Mouse (Mus musculus) CH12.LX (cell line): ENCODE measurements at regions not wholly inside any gene's neighbourhood (a gene's known extent, or its start where the extent isn't known, plus 50 kb on each side); places are given as distances from the start of the nearest gene placed in this dataset.

Experiments used
- DNase-seq: peaks from one replicate; pipeline ENCODE4 v3.0.0-alpha.2; 2013; ENCODE audit errors: extremely low read depth
- H3K27ac ChIP-seq: 2 replicates; pipeline ENCODE4 v1.5.1; 2012; ENCODE audit warnings: low read depth, mild to moderate bottlenecking, control low read depth, moderate library complexity; ENCODE audit not compliant: insufficient read depth
- H3K27me3 ChIP-seq: replicated peaks from 2 replicates; pipeline ENCODE3; 2012; ENCODE audit warnings: inconsistent platforms
- H3K36me3 ChIP-seq, 2 experiments: replicated peaks in 1 of 2; 2 replicates each; pipeline versions ENCODE3 to v1.6.1; 2012; ENCODE audit warnings: inconsistent platforms in 1 of 2, low read length in 1 of 2, mild to moderate bottlenecking in 1 of 2, mixed read lengths in 1 of 2, moderate library complexity in 1 of 2; ENCODE audit not compliant: control insufficient read depth in 1 of 2, insufficient read depth in 1 of 2
- H3K4me1 ChIP-seq, 2 experiments: 2 replicates each; pipeline ENCODE4 v1.6.1; 2012; ENCODE audit warnings: inconsistent platforms in 1 of 2, moderate library complexity in 1 of 2; ENCODE audit not compliant: insufficient read depth in 2 of 2, control insufficient read depth in 1 of 2
- H3K4me2 ChIP-seq: 2 replicates; pipeline ENCODE4 v1.6.1; 2012; ENCODE audit warnings: low read depth, mild to moderate bottlenecking, control low read depth; ENCODE audit not compliant: poor library complexity, insufficient read depth, severe bottlenecking
- H3K4me3 ChIP-seq, 3 experiments: fragments of 150-350 bp in 1 of 3; sonication (generic) in 1 of 3; replicated peaks in 1 of 3; 2 replicates each; pipeline versions ENCODE3 to v1.5.1; 2011 to 2012; ENCODE audit warnings: low read depth in 2 of 3, low read length in 2 of 3, mild to moderate bottlenecking in 2 of 3, moderate library complexity in 2 of 3, control low read depth in 1 of 3, improper control_type of control experiment in 1 of 3, inconsistent platforms in 1 of 3, mixed read lengths in 1 of 3; ENCODE audit not compliant: poor library complexity in 1 of 3
- H3K79me2 ChIP-seq: replicated peaks from 2 replicates; pipeline ENCODE4 v1.6.1; 2012; ENCODE audit warnings: mild to moderate bottlenecking, moderate library complexity; ENCODE audit not compliant: control insufficient read depth, poor library complexity, insufficient read depth, severe bottlenecking; ENCODE audit errors: extremely low read depth
- H3K9ac ChIP-seq: 2 replicates; pipeline ENCODE4 v1.6.1; 2012; ENCODE audit warnings: low read depth, mild to moderate bottlenecking, control low read depth, moderate library complexity; ENCODE audit not compliant: insufficient read depth
- H3K9me3 ChIP-seq: replicated peaks from 2 replicates; pipeline ENCODE3; 2012; ENCODE audit warnings: low read length, inconsistent platforms, mixed read lengths
- CHD2 ChIP-seq: IDR thresholded peaks from 2 replicates; pipeline ENCODE4 v1.6.1; 2011; ENCODE audit warnings: low read length, improper control_type of control experiment
- ELF1 ChIP-seq: IDR thresholded peaks from 2 replicates; pipeline ENCODE4 v1.6.1; 2014; ENCODE audit warnings: low read depth, mild to moderate bottlenecking, inconsistent platforms, low read length, improper control_type of control experiment
- ETS1 ChIP-seq: conservative IDR thresholded peaks from 2 replicates; pipeline ENCODE4 v1.6.1; 2012; ENCODE audit warnings: low read depth, mild to moderate bottlenecking, inconsistent platforms, low read length, improper control_type of control experiment, moderate library complexity
- GABPA ChIP-seq: IDR thresholded peaks from 2 replicates; pipeline ENCODE4 v1.6.1; 2012; ENCODE audit warnings: low read depth, low read length, improper control_type of control experiment, inconsistent platforms; ENCODE audit not compliant: insufficient replicate concordance
- HCFC1 ChIP-seq: IDR thresholded peaks from 2 replicates; pipeline ENCODE4 v1.6.1; 2012; ENCODE audit warnings: low read depth, mild to moderate bottlenecking, inconsistent platforms, low read length, improper control_type of control experiment
- IRF4 ChIP-seq: IDR thresholded peaks from 2 replicates; pipeline ENCODE4 v1.6.1; 2014; ENCODE audit warnings: low read depth, mild to moderate bottlenecking, inconsistent platforms, low read length, improper control_type of control experiment
- JUND ChIP-seq: conservative IDR thresholded peaks from 2 replicates; pipeline ENCODE4 v1.6.1; 2011; ENCODE audit warnings: low read depth, low read length, improper control_type of control experiment
- MAFK ChIP-seq: IDR thresholded peaks from 2 replicates; pipeline ENCODE4 v1.6.1; 2011; ENCODE audit warnings: low read length, improper control_type of control experiment; ENCODE audit not compliant: insufficient replicate concordance
- MAX ChIP-seq: IDR thresholded peaks from 2 replicates; pipeline ENCODE4 v1.6.1; 2011; ENCODE audit warnings: low read length, improper control_type of control experiment
- MEF2A ChIP-seq: IDR thresholded peaks from 2 replicates; pipeline ENCODE4 v1.6.1; 2014; ENCODE audit warnings: low read depth, mild to moderate bottlenecking, inconsistent platforms, low read length, improper control_type of control experiment, borderline replicate concordance
- MYC ChIP-seq: IDR thresholded peaks from 2 replicates; pipeline ENCODE4 v1.6.1; 2011; ENCODE audit warnings: low read depth, mild to moderate bottlenecking, improper control_type of control experiment, low read length
- NELFE ChIP-seq: IDR thresholded peaks from 2 replicates; pipeline ENCODE4 v1.6.1; 2011; ENCODE audit warnings: low read depth, low read length, improper control_type of control experiment
- NRF1 ChIP-seq: IDR thresholded peaks from 2 replicates; pipeline ENCODE4 v1.6.1; 2014; ENCODE audit warnings: low read depth, mild to moderate bottlenecking, inconsistent platforms, low read length, improper control_type of control experiment, moderate library complexity
- POLR2A ChIP-seq: IDR thresholded peaks from 2 replicates; pipeline ENCODE4 v1.6.1; 2011; ENCODE audit warnings: low read depth, mild to moderate bottlenecking, improper control_type of control experiment, low read length
- POLR2AphosphoS2 ChIP-seq: IDR thresholded peaks from 2 replicates; pipeline ENCODE4 v1.6.1; 2011; ENCODE audit warnings: low read depth, low read length, improper control_type of control experiment
- RCOR1 ChIP-seq: conservative IDR thresholded peaks from 2 replicates; pipeline ENCODE4 v1.6.1; 2012; ENCODE audit warnings: low read depth, mild to moderate bottlenecking, inconsistent platforms, low read length, improper control_type of control experiment
- SIN3A ChIP-seq: IDR thresholded peaks from 2 replicates; pipeline ENCODE4 v1.6.1; 2012; ENCODE audit warnings: low read length, improper control_type of control experiment, inconsistent platforms
- SMC3 ChIP-seq: IDR thresholded peaks from 2 replicates; pipeline ENCODE4 v1.6.1; 2011; ENCODE audit warnings: low read depth, low read length, improper control_type of control experiment
- TBP ChIP-seq: conservative IDR thresholded peaks from 2 replicates; pipeline ENCODE4 v1.6.1; 2011; ENCODE audit warnings: low read depth, low read length, improper control_type of control experiment
- UBTF ChIP-seq: IDR thresholded peaks from 2 replicates; pipeline ENCODE4 v1.6.1; 2012; ENCODE audit warnings: low read depth, mild to moderate bottlenecking, inconsistent platforms, low read length, improper control_type of control experiment, moderate library complexity
- ZNF384 ChIP-seq: IDR thresholded peaks from 2 replicates; pipeline ENCODE4 v1.6.1; 2012; ENCODE audit warnings: low read depth, low read length, improper control_type of control experiment, inconsistent platforms
- dilution Hi-C: fragments of 300-500 bp; cut with MboI; formaldehyde crosslinking; loops from 2 replicates; pipeline ENCODE4 v1.14.3; 2020; ENCODE audit warnings: low sequenced_read_pairs; ENCODE audit not compliant: extremely low pct_unique_long_range_greater_than_20kb, extremely low pct_ligation_motif_present
- in situ Hi-C: fragments of 300-500 bp; cut with MboI; formaldehyde crosslinking; loops from 3 replicates; pipeline ENCODE4 v1.14.3; 2019; ENCODE audit warnings: low sequenced_read_pairs, low pct_ligation_motif_present, low pct_unique_long_range_greater_than_20kb, mixed read lengths

DNA sequence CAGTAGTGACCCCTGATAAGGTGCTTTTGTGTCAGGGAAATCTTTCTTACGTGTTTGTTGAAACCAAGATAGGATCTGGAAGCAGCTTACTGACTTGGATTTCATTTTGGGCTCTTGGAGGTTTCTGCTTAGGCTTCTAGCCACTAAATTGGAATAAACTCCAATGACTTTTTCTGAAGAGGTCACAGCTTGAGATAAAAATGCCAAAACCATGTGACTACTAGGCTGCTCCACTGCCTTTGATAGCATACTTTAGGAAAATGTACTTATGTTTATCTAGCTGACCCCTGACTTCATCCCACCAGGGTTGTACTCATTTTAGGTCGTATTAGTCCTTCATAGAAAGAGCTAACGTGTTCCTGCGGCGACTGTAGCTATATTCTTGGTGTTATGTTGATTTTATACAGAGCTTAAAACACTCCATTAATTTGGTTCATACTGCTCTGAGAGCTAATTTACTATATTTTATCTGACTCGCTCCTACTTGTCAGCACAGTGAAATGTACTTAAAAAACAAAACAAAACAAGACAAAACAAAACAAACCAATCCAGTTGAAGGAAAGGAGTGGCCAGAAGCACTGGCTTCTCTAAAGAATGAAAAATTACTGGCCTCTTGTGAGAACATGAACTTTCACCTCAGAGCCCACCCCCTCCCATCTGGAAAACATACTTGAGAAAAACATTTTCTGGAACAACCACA lies 168.5 kb upstream of the Pbx1 start:
- H3K4me1 ChIP-seq, result no peaks in the 10 kb centered on the region
- H3K9ac ChIP-seq, result no peak overlapping the region
- H3K27me3 ChIP-seq, result no peaks in the 10 kb centered on the region
- H3K4me2 ChIP-seq, result no peak overlapping the region
- peaks cover 47% of the 10 kb centered on the region for H3K9me3 ChIP-seq
- TF ChIP-seq POLR2A (no peak), TBP (no peak), JUND (no peak), MYC (no peak), MAX (no peak), ZNF384 (no peak), ETS1 (no peak), SIN3A (no peak), IRF4 (no peak), MAFK (no peak), UBTF (no peak), NELFE (no peak), ELF1 (no peak), MEF2A (no peak), SMC3 (no peak), GABPA (no peak), RCOR1 (no peak), NRF1 (no peak), POLR2AphosphoS2 (no peak), CHD2 (no peak)
- H3K79me2 ChIP-seq, result no peaks in the 10 kb centered on the region; the same call in 1 of the 2 replicates
- dilution Hi-C loops (no loop called here), in situ Hi-C loops (no loop called here)
- no peak overlapping the region for H3K27ac ChIP-seq
- no peaks in the 10 kb centered on the region for H3K36me3 ChIP-seq
- no peak overlapping the region for H3K4me3 ChIP-seq
- no peak for DNase-seq

DNA sequence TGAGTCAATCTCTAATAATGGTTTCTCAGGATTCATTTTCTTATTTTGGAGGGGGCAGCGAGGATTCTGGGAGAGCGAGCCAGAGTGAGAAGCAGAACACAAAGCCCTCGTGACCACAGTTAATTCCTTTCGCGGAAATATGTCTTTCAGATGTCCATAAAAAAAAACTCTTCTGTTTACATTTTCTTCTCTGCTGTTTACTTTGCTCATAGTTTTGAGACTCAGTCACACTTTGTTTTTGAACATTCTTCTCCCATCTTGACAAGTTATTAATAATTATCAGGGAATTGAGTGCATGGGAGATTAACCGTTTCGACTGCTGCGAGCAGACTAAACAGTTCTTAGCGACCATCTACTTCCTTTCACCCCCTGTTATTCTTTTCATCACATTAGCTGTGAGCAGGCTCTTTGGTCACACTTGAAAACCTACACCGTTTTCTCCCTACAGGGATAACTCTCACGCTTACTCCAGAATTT lies 166.2 kb upstream of the Pbx1 start:
- DNase-seq, result no peak
- H3K9ac ChIP-seq, result no peak overlapping the region
- H3K4me2 ChIP-seq, result no peak overlapping the region
- H3K27ac ChIP-seq, result no peak overlapping the region
- dilution Hi-C loops (no loop called here), in situ Hi-C loops (no loop called here)
- TF ChIP-seq MAX (no peak), HCFC1 (no peak)
- no peaks in the 10 kb centered on the region for H3K27me3 ChIP-seq
- H3K4me1 ChIP-seq, result no peaks in the 10 kb centered on the region
- H3K9me3 ChIP-seq, result peaks cover 44% of the 10 kb centered on the region
- no peak overlapping the region for H3K4me3 ChIP-seq
- H3K36me3 ChIP-seq, result no peaks in the 10 kb centered on the region
- no peaks in the 10 kb centered on the region; the same call in 1 of the 2 replicates for H3K79me2 ChIP-seq
